Mouse (Mus musculus): ENCODE measurements around the gene Ajap1. TPM values are rescaled to one million over a fixed set of nuclear protein-coding genes. Genes with fewer than 3 reads are reported as not detected.
A peak's percentile ranks its signal among the peaks of the same experiment; 100 is the strongest.

Gene Ajap1
- polyA plus RNA-seq, 1 experiment from 2014 or later, result 0.29 TPM

DNA sequence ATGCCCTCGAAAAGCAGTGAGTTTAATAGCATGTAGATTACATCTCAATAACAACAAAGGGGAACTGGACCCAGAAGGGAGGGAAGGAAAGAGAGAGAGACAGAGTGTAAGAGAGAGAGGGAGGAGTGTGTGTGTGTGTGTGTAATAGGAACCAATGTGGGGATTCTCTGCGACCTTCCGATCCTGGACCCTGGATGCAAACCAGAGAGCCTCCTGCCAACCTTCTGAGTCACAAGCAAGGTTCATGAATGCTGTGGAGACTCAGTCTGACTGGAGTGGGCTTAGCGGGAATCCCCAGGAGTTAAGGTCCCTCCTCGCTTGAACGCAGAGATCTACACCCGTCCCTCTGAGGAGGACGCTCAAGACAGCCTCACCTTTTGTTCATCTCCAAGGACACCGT, 45.4 kb downstream of the Ajap1 start:
- Histone ChIP-seq H3K36me3 (ENCODE audit: control insufficient read depth, insufficient read depth, low read length) (no peaks in the 10 kb centered on the region), H3K4me1 (ENCODE audit: control insufficient read depth, insufficient read depth, low read length) (no peaks in the 10 kb centered on the region), H3K27me3 (ENCODE audit: control insufficient read depth, insufficient read depth, low read length) (no peaks in the 10 kb centered on the region), H3K9ac (replicated peaks; ENCODE audit: low read depth, low read length) (no peak overlapping the region), H3K4me2 (replicated peaks; ENCODE audit: low read depth, low read length) (no peak overlapping the region), H3K4me3 (ENCODE audit: low read depth, low read length) (no peak overlapping the region), H3K9me3 (ENCODE audit: control insufficient read depth, low read depth, low read length) (no peaks in the 10 kb centered on the region), H3K27ac (ENCODE audit: low read length) (no peak overlapping the region)
- 76% methylated on average over 9 of the region's 9 CpGs for WGBS
- no peak for ATAC-seq (ENCODE audit: insufficient number of reproducible peaks, insufficient read depth, low FRiP score, low read depth)

DNA sequence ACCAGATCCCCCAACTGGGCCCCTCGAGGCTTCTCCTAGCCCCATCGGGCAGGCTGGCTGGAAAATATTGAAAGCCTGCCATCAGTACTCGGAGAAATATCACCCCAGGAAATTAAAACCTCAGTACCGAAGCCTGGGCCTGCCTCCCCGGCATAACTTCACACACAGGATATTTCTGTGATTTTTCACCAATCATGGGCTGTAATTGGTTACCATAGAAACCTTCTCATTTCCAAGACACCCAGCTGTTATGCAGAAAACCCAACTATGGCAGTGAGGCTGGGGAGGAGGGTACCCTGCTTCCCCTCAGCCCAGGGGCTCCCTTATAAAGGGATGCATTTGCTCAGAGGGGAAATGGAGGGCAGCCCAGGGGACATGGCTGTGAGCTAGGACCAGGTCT, 46.7 kb downstream of the Ajap1 start:
- Histone ChIP-seq H3K4me2 (replicated peaks; ENCODE audit: low read depth, low read length) (no peak overlapping the region), H3K27ac (ENCODE audit: low read length) (no peak overlapping the region), H3K27me3 (ENCODE audit: control insufficient read depth, insufficient read depth, low read length) (no peaks in the 10 kb centered on the region), H3K4me1 (ENCODE audit: control insufficient read depth, insufficient read depth, low read length) (no peaks in the 10 kb centered on the region), H3K36me3 (ENCODE audit: control insufficient read depth, insufficient read depth, low read length) (no peaks in the 10 kb centered on the region), H3K4me3 (ENCODE audit: low read depth, low read length) (no peak overlapping the region), H3K9ac (replicated peaks; ENCODE audit: low read depth, low read length) (no peak overlapping the region), H3K9me3 (ENCODE audit: control insufficient read depth, low read depth, low read length) (no peaks in the 10 kb centered on the region)
- ATAC-seq (ENCODE audit: insufficient number of reproducible peaks, insufficient read depth, low FRiP score, low read depth), result no peak
- 64% methylated on average over 5 of the region's 5 CpGs for WGBS

DNA sequence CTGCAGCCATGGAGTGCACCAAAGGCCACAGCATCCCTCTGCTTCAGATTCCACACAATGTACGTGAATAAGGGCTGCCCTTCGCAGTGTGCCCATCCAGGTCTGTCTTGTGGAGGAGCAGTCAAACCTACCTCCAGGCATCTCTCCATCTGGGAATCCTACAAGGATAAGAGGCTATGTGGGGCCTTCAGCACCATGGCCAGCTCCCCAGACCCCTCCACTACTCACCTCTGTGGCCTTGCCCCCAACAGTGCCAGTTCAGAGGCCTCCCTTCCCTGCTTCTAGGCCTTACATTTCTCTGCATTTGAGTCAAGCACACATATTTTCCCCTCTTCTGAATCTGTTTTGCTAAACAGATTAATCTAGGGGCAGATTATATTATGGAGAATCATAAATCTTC, 52.6 kb downstream of the Ajap1 start:
- ATAC-seq (ENCODE audit: insufficient number of reproducible peaks, insufficient read depth, low FRiP score, low read depth), result no peak
- Histone ChIP-seq H3K4me1 (ENCODE audit: control insufficient read depth, insufficient read depth, low read length) (no peaks in the 10 kb centered on the region), H3K27me3 (ENCODE audit: control insufficient read depth, insufficient read depth, low read length) (no peaks in the 10 kb centered on the region), H3K27ac (ENCODE audit: low read length) (no peak overlapping the region), H3K36me3 (ENCODE audit: control insufficient read depth, insufficient read depth, low read length) (no peaks in the 10 kb centered on the region), H3K9ac (replicated peaks; ENCODE audit: low read depth, low read length) (no peak overlapping the region), H3K9me3 (ENCODE audit: control insufficient read depth, low read depth, low read length) (peaks cover 6% of the 10 kb centered on the region; the same call in 1 of the 2 replicates), H3K4me2 (replicated peaks; ENCODE audit: low read depth, low read length) (no peak overlapping the region), H3K4me3 (ENCODE audit: low read depth, low read length) (no peak overlapping the region)
- WGBS, result 85% methylated on average over 2 of the region's 2 CpGs

GRCm38 (mm10) chr4:153425961-153426656, 56.5 kb downstream of the Ajap1 start:
- peaks cover 6% of the 10 kb centered on the region; the same call in 1 of the 2 replicates for H3K9me3 ChIP-seq (ENCODE audit: control insufficient read depth, low read depth, low read length)
- WGBS, result 73% methylated on average over 16 of the region's 16 CpGs
- no peaks in the 10 kb centered on the region for H3K27me3 ChIP-seq (ENCODE audit: control insufficient read depth, insufficient read depth, low read length)
- no peak for ATAC-seq (ENCODE audit: insufficient number of reproducible peaks, insufficient read depth, low FRiP score, low read depth)
- H3K4me2 ChIP-seq (replicated peaks; ENCODE audit: low read depth, low read length), result no peak overlapping the region
- H3K9ac ChIP-seq (replicated peaks; ENCODE audit: low read depth, low read length), result no peak overlapping the region
- H3K4me3 ChIP-seq (ENCODE audit: low read depth, low read length), result no peak overlapping the region
- H3K27ac ChIP-seq (ENCODE audit: low read length), result no peak overlapping the region
- H3K36me3 ChIP-seq (ENCODE audit: control insufficient read depth, insufficient read depth, low read length), result no peaks in the 10 kb centered on the region
- no peaks in the 10 kb centered on the region for H3K4me1 ChIP-seq (ENCODE audit: control insufficient read depth, insufficient read depth, low read length)

GRCm38 (mm10) chr4:153424324-153424723, 58.3 kb downstream of the Ajap1 start:
- no peak overlapping the region for H3K4me2 ChIP-seq (replicated peaks; ENCODE audit: low read depth, low read length)

DNA sequence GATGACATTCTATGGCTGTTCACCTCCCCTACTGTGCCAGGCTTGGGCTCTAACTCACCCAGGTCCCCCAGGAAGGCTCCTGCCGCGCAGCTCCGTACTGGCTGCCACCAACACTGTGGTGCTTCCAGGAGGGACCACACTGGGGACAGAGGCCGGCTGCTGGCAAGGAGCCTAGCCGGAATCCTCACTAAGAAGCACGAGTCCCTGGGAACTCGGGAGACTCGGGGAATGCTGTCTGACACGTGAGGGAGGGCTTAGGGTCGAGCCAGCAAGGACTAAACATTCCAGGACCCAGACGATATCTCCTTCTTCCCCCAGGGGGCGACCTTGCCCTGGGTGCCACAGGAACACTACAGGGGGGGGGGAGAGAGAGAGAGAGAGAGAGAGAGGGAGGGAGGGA, 64.7 kb downstream of the Ajap1 start:
- no peak overlapping the region for H3K4me3 ChIP-seq (ENCODE audit: low read depth, low read length)
- WGBS, result 2% methylated on average over 11 of the region's 12 CpGs

More at GRCm38 (mm10) chr4:153424324-153424723, 58.3 kb downstream of the Ajap1 start:
- ATAC-seq (ENCODE audit: insufficient number of reproducible peaks, insufficient read depth, low FRiP score, low read depth), result no peak
- H3K9ac ChIP-seq (replicated peaks; ENCODE audit: low read depth, low read length), result no peak overlapping the region
- no peak overlapping the region for H3K27ac ChIP-seq (ENCODE audit: low read length)
- 69% methylated on average over 10 of the region's 10 CpGs for WGBS
- H3K4me1 ChIP-seq (ENCODE audit: control insufficient read depth, insufficient read depth, low read length), result no peaks in the 10 kb centered on the region
- H3K4me3 ChIP-seq (ENCODE audit: low read depth, low read length), result no peak overlapping the region
- no peaks in the 10 kb centered on the region for H3K27me3 ChIP-seq (ENCODE audit: control insufficient read depth, insufficient read depth, low read length)
- peaks cover under 1% of the 10 kb centered on the region; the same call in 1 of the 2 replicates for H3K9me3 ChIP-seq (ENCODE audit: control insufficient read depth, low read depth, low read length)
- no peaks in the 10 kb centered on the region for H3K36me3 ChIP-seq (ENCODE audit: control insufficient read depth, insufficient read depth, low read length)

DNA sequence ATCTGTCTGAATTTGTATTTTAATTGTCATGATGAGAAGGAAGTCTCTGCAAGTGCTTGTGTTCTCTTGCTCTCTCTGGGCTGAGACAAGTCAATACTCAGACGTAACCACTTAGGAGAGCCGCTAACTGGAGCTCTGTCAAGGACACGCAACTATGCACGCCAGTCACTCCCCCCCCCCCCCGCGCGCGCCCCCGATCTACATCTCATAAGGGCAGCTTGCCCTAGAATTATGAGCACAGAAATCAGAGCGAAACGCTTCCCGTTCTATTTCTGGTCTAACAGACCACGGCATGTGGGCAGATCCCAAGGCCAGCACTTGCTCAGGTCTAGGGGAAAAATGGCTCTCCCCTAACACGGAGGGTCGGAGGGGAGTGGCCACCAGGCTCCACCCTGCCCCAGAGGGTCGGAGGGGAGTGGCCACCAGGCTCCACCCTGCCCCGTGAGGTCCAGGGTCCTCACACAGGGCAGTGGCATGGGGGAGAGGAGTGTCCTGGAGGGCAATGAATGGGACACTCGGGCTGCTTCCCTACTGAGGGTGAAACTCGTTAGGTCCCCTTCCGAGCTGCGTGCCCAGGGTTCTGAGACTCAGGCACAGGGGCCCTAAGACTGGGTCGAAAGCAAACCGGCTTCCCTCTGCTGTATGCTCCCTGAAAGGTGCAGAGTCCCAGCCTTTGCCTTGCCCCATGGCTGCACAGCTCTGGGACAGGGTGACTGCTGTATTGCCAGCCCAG, 65.3 kb downstream of the Ajap1 start:
- Histone ChIP-seq H3K27me3 (ENCODE audit: control insufficient read depth, insufficient read depth, low read length) (no peaks in the 10 kb centered on the region), H3K27ac (ENCODE audit: low read length) (no peak overlapping the region), H3K4me3 (ENCODE audit: low read depth, low read length) (peak overlapping the region; percentile 12; the same call in 1 of the 2 replicates), H3K36me3 (ENCODE audit: control insufficient read depth, insufficient read depth, low read length) (no peaks in the 10 kb centered on the region), H3K9me3 (ENCODE audit: control insufficient read depth, low read depth, low read length) (no peaks in the 10 kb centered on the region), H3K4me2 (replicated peaks; ENCODE audit: low read depth, low read length) (peak overlapping the region; percentile 23; the same call in 1 of the 2 replicates), H3K9ac (replicated peaks; ENCODE audit: low read depth, low read length) (no peak overlapping the region), H3K4me1 (ENCODE audit: control insufficient read depth, insufficient read depth, low read length) (peaks cover 7% of the 10 kb centered on the region; the same call in 1 of the 2 replicates)
- WGBS, result 3% methylated on average over 23 of the region's 23 CpGs
- ATAC-seq (ENCODE audit: insufficient number of reproducible peaks, insufficient read depth, low FRiP score, low read depth), result peak; percentile 57; the same call in 1 of the 2 replicates

More for the DNA sequence above, 64.7 kb downstream of the Ajap1 start:
- peak; percentile 17; the same call in 1 of the 2 replicates for ATAC-seq (ENCODE audit: insufficient number of reproducible peaks, insufficient read depth, low FRiP score, low read depth)
- Histone ChIP-seq H3K9me3 (ENCODE audit: control insufficient read depth, low read depth, low read length) (no peaks in the 10 kb centered on the region), H3K4me2 (replicated peaks; ENCODE audit: low read depth, low read length) (peak overlapping the region; percentile 23; the same call in 1 of the 2 replicates), H3K9ac (replicated peaks; ENCODE audit: low read depth, low read length) (no peak overlapping the region), H3K4me1 (ENCODE audit: control insufficient read depth, insufficient read depth, low read length) (peaks cover 7% of the 10 kb centered on the region; the same call in 1 of the 2 replicates), H3K36me3 (ENCODE audit: control insufficient read depth, insufficient read depth, low read length) (no peaks in the 10 kb centered on the region), H3K27ac (ENCODE audit: low read length) (no peak overlapping the region), H3K27me3 (ENCODE audit: control insufficient read depth, insufficient read depth, low read length) (no peaks in the 10 kb centered on the region)

- Histone ChIP-seq H3K9ac (replicated peaks; ENCODE audit: low read depth, low read length) (no peak overlapping the region), H3K9me3 (ENCODE audit: control insufficient read depth, low read depth, low read length) (no peaks in the 10 kb centered on the region), H3K36me3 (ENCODE audit: control insufficient read depth, insufficient read depth, low read length) (no peaks in the 10 kb centered on the region), H3K27ac (ENCODE audit: low read length) (no peak overlapping the region), H3K4me3 (ENCODE audit: low read depth, low read length) (no peak overlapping the region), H3K27me3 (ENCODE audit: control insufficient read depth, insufficient read depth, low read length) (no peaks in the 10 kb centered on the region), H3K4me1 (ENCODE audit: control insufficient read depth, insufficient read depth, low read length) (peaks cover 7% of the 10 kb centered on the region; the same call in 1 of the 2 replicates), H3K4me2 (replicated peaks; ENCODE audit: low read depth, low read length) (no peak overlapping the region)
- 51% methylated on average over 9 of the region's 9 CpGs for WGBS
- ATAC-seq (ENCODE audit: insufficient number of reproducible peaks, insufficient read depth, low FRiP score, low read depth), result no peak
These were observed 66.5 kb downstream of the Ajap1 start for GRCm38 (mm10) chr4:153416111-153416510.
